Mouse (Mus musculus) heart, adult 11 months (tissue): ENCODE data around the gene Hpse.

Source experiments
- DNase-seq: peaks from one replicate; pipeline ENCODE4 v3.0.0; 2022

The Hpse gene

DNA sequence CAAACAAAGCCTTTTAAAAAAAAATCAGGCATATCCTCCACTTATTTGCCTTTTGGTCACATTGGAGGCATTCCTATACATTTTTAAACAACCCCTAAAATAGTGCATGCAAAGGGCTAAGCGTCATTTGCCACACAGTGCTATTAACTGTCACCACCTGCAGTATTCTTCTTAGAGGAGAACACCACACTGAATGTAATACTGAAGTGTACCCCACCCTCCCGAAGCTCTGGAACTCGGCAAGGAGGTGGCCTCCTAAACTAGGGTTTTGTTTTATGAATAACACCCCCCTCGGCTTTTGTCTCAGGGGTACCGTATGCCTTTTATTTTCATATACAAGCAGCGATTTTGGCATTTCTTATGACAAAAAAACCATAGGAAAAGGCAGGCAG, 39.0 kb downstream of the Hpse start:
- peak; percentile 45 for DNase-seq

DNA sequence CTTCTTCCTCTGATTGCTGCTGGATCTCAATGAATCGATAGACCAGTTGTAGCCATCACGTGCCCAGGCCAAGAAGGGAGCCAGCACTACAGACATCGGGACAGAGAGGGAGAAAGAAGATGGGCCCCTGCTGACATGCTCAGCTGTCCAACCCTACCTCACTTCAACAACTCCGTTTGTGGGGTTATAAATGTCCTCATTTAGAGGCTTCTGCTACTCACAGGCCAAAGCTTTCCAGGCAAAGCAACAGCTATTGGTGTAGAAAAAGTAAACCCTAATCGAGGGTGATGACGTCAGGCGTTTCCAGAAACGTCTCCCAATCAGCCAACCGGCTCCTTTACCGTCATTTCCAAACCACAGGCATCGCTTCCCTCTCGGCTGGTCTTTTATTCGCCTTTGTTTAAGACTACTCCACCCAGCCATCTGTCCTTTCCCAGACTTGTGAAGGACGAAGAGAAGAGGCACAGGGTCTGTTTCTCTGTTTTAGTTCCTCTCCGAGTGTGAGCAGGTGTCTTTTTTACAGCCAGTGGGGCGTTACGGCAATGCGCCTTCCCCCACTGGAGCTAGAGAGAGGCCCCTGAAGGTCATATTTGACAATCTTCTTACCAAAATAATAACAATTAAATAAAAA, 39.5 kb downstream of the Hpse start:
- DNase-seq = no peak

DNA sequence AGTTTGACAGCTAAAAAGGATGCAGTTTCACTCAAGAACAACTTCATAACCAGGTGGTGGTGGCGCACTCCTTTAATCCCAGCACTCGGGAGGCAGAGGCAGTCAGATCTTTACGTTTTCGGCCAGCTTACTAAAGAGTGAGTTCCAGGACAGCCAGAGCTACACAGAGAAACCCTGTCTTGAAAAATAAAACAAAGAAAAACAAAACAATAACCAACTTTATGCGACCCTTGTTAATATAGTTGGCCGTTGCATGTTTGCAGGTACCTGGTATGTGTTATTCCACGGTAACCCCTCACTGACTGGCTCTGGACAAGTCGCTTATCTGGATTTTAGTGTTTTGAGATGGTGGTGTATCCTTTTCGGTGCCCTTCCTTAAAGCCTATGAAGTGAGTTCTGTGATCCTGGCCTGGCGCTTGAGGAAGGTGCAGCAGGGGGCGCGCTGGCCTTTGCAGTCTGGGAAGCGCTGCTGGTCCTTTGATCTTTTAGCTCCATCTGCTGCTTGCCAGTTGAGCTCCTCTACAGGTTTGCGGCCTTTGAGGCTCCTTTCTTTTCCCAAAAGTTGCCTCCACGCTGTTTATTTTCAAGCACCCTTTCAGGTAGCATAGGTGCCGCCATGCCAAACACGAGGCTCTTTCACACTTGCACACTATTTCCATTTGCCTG, 44.7 kb downstream of the Hpse start, which contains the start of gene Coq2:
TSS of gene Coq2 (minus strand) at position 430 of the 666 bp plus-strand sequence.
- DNase-seq = peak; percentile 97

DNA sequence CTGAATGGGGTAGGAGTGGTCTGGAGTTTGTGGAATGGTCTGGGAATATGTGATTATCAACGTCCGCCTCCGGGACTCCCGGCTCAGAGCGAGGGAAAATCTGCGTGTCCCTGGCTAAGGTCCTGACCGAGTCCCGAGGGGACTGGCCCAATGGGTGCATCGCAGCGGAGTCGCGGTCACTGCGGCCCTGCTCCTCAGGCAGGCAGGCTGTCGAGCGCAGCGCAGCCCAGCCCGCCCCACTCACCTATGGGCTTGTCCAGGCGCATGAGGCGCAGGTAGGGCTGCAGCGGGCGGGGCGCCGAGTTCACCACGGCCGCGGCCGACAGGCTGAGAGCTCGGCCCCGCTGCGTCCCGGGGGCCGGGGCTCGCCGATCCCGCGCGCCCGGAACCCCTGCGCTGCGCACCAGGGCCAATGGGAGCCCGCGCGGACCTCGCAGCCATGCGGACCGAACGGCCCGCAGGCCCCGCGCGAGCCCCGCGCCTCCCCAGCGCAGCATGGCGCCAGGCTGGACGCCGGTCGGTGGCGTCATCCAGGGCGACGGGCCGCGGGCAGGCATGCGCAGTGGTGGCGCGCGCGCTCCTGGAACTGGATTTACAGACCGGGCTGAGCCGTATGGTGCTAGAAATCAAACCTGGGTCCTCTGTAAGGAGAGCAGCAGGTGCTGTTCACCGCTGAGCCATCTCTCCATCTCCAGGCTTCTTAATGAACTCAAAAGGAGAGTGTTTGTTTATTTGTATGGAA, 45.6 kb downstream of the Hpse start:
- peak; percentile 99 for DNase-seq

DNA sequence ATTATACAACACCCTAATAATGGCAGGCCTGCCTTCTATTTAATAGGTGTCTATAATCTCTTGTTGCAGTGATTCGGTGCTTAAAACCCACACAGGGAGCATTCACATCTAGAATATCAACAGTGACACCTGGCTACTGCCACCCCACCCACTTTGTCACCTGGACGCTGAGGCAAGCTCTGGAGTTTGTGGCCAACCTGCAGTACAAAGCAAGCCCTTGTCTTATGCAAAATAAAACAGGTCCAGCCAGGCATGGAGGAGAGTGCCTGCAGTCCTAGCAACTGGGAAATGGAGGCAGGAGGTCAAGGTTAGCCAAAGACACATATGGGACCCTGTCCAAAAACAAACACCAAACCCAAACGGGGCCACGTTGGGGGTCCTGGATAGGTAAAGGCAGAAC, 47.1 kb downstream of the Hpse start:
- no peak for DNase-seq

DNA sequence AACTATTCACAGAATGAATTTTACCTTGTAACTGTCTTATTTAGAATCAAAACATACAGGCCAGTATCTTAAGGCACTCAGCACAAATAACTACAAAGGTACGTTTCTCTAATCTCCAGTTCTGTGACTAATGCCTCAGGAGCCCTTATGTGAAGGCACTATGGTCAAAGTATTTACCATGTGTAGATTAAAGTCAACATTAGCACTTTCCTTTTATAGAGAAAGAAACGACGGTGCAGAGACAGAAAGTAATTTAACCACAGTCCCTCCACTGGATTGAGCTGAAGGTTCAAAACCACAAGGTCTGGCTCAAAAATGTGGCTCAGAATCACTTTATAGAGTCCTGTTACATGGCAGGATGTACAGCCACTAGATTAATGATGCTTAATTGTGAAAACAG, 47.6 kb downstream of the Hpse start:
- no peak for DNase-seq

DNA sequence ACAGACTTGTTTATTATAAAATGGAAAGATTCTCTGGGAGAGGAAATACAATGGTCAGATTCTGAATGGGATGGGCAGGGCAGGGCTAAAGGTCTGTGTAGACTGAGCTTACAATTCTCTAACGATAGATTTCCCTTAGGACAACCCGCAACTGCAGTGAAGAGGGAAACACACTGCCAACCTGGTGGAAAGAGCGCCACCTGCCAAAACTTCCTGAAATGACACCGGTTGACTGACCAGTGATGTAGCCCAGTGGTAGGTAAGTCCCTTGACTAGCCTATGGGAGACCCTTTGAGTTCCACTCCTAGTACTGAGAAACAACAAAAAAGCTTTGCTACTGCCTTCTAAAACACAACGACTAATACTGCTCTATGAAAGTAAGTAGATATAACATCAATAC, 48.1 kb downstream of the Hpse start:
- peak; percentile 90 for DNase-seq

DNA sequence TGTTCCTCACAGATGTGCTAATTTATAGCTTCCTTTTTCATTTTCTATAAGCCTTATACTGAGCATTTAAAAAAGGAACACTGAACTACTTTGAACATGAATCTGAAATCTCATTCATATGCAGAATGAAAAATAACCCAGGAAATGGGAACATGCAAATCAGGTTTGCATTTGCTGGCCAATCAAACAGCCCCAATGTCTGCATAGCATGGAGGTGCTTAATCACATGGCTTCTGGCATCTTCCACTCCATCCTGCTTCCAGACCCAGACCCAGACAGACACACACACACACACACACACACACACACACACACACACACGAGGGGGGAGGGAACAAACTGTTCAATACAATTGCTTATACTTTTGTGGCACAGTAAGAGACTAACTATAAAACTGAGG, 52.6 kb downstream of the Hpse start:
- DNase-seq = no peak

DNA sequence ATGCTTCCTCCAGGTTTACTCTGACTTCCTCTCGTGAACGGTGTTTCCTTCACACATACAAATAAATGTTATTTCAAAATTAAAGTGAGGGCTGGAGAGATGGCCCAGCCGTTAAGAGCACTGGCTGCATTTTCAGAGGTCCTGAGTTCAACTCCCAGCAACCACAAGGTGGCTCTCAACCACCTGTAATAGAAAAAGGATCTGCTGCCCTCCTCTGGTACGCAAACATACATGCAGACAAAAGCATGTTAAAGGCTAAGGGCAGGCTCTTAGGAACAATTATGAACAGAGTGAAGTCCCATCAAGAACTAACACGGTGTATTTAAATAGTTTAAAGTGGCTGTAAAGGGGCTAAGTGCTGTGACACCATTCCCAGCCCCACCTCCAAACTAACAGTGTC, 55.7 kb downstream of the Hpse start:
- DNase-seq = no peak

DNA sequence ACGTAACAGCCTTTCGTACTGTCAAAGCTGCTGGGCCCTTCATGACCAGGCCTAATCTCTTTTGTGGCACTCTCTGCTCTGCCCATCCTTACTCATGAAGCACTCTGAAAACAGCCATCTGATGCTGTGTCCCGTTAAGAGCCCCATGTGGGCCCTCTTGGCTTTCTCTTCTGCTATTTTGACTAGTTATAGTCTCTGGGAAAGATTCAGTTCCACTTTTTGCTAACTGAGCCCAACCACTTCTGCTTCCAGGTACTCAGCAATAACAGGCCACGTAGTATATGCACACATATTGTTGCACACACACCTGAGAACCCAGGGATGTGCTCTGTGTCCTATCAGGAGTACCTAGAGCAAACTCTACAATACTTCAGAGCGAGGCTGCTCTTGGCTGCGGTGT, 56.5 kb downstream of the Hpse start:
- DNase-seq = peak; percentile 92

DNA sequence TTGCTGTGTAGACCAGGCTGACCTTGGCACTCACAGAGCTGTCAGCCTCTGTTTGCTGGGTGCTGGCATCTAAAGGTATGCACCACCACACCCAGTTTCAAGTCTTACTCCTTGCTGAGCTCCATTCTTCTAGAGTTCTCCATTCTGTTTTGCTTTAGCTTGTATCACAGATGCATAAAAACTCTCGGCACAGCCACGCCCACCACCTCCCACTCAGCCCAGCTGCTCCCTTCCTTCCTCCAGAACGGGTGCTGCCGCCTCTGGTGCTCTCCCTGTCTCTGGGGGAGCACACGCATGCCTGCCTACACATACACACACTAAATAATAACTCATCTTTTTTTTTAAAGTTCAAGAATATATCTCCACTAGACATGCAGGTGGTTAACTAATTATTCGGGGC, 61.1 kb downstream of the Hpse start:
- no peak for DNase-seq

DNA sequence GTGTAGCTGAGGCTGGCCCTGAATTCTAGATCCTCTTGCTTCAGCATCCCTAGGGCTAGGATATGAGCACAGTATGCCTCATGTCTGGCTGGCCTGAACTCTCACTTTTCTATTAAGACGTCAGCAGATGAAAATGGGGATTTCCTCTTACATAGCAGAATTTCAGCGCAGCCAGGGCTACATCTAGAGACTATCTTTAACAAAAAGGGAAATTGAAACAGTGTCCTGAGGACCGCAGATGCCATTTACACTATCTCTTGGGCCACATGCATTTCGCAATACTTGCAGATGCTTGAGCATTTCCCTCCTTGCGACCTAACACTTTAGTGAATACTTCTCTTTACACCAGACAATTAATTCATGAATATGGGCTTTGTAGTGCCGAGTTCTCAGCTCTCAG, 63.2 kb downstream of the Hpse start:
- DNase-seq = peak; percentile 94

DNA sequence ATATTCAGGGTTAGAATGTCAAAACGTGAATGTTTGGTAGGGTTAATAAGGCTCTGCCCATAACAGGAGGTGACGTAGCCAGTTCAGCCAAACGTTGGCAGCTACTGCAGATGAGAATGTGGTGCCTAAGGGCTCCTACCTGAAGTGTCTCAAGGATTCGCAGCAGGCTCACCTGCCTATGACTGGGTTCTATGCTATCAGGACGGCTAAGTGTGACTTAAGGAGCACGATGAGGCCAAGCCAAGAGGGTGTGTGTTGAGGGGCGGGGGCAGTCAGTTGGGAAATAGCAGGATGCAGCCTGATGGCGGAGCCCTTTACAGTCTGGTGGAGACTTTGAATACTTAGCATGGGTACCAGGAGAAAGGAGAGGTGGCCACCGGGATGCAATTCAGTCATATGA, 67.2 kb downstream of the Hpse start:
- DNase-seq = no peak

DNA sequence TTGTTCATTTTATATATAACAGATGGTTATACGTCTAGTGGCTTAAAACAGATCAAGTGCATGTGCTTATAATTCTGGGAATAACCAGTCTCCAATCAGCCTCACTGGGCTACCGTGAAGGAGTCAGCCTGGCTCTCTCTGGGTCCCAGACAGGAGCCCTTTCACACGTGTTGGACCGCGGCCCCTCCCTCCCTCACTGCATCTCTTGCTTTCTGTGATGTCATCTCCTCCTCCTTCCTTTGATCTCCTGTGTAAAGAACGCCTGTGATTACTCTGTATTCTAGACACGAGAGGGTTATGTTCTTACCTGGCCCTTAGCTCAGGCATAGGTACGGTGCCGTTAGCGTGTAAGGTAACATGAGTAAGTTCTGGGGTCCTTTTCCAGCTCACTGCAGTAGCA, 68.0 kb downstream of the Hpse start:
- no peak for DNase-seq

DNA sequence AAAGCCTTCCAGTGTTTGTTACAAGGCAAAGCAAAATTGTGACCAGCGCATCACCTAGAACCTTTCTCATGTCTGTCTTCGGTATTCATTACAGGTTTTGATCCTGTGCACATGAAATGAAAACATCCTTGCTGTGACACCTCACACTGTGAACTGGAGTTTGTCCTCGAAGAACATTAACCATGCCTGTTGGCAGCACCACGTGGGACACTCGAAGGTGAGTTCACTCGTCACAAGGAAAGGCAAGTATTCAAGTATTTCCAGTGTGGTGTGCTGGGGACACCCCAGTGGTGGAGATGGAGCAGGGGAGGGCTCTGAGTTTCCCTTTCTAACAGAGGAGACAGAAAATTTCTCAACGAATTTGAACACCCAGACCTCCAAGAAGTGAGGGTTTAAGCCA, 68.5 kb downstream of the Hpse start:
- DNase-seq = no peak

DNA sequence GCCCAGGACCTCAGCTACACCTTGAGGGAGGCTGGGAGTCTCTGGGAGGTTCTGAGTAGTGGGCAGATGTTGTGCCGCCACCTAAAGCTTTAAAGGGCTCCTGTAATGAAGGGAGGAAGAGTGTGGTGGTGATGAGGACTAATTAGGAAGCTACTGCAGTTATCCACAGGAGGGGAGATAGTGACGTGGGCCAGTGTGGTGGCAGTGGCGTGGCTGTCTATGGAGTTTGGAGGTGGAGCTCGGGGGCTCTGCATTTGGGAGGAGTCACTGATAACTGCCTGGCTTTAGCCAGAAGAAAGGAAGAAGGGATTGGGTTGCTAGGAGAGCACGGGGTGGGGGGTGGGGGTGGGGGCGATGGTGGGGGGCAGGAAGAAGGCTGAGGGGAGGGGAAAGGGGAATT, 71.0 kb downstream of the Hpse start:
- no peak for DNase-seq

DNA sequence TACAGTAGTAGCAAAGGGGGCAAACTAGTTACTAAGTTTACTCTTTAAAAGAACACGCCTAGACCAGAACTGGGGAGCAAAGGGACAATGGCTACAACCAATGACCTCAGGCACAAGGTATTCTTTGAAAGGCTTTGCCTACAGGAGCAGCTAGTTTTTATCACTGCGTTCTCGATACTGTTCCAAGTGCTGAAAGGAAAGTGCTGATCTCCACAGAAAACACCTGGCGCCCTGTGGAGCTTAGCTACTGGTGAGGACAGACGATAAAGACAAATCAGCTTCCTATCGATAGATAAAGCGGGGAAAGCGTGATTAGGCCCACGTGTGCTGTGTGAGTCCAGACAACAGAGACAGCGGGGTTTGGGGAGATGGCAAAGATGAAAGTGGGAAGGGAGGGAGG, 71.5 kb downstream of the Hpse start:
- no peak for DNase-seq

DNA sequence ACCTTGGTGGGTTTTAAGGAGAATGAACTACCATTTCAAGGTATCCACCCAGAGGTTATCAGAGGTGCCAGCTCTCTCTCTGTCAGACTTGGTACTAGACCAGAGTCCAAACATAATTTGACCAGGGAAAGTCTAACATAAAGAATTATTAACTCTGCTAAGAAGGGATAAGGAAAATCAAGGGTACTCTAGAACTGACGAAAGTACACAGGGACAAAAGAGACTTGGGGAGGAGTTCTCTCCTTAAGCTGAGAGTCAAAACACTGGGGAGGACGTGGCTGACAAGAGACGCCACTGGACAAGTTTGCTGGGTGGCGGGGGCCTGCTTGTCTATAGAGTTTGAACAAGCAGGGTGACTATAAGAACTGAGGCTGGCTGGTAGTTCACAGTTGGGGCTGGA, 73.0 kb downstream of the Hpse start:
- no peak for DNase-seq

DNA sequence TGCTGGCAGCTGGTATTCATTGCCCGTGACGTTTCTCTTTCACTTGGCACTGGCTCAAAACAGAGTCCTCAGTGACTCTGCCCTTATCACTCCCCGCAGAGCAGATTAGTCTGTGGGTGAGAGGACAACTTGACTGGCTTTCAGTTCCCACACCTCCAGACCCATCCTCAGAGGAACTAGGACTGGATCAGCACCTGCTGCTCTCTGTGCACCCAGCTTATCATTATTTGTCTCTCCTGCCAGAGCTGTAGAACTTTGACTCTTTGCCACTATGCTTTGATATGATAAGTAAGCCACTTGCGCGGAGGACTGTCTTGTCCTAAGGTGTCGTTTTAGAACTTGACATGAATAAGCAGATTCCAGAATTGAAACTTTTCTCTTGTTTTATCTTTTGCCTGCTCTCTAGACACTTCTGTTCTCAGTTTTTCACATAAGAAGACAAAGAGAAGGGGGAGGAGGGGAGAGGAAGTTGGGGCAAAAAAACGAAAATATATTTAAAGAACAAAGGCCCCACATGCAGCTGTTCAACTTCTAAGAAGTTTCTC, 75.5 kb downstream of the Hpse start:
- peak; percentile 94 for DNase-seq

DNA sequence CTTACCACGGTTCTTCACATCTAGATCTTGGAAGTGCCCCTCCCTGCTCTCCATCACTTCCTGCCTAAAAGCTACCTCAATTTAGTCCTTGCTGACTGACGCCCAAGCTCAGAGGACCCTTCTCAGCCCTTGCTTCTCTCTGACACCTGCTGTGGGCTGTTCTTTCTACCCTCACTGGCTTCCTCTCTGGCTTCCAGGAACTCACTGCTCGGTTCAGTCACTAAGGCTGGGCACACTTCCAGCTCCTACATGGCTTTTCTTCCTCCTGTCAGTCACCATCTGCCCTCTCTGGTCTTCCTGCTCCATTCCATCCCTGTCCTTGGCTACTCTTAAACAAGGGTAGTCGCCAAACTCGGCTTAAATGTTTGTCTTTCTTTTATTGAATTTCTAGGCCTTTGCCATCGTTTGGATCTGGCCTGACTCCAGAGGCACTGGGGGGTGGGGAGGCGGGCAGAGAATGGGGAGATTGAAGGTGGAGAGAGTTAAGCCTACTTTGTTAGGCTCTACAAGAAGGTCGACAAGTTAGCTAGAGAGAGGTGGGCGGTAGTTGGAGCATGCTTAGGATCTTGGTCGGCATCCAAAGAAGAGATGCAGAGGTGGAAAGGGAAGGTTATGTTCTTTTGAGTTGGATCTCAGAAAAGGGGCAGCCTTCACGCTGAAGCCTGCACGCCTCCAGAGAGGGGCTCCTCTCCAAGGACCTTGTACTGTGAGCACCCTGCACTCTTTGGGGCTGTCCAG, 76.1 kb downstream of the Hpse start:
- DNase-seq = peak; percentile 93

DNA sequence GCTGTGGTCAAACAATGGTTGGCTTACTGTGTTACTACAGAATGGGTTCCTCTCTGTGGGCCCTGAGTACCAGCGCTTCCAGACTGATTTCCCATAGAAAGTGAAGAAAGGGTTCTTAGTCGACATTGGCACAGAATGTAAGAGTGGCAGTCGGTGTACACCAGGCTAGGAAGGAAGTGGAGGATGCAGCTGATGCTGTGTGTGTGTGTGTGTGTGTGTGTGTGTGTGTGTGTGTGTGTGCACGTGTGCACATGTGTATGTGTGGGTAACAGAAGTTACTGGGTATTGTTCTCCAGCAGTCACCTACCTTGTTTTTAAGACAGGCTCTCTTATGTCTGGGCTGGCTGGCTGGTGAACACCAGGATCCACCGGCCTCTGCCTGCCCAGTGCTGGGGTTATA, 77.2 kb downstream of the Hpse start:
- no peak for DNase-seq

DNA sequence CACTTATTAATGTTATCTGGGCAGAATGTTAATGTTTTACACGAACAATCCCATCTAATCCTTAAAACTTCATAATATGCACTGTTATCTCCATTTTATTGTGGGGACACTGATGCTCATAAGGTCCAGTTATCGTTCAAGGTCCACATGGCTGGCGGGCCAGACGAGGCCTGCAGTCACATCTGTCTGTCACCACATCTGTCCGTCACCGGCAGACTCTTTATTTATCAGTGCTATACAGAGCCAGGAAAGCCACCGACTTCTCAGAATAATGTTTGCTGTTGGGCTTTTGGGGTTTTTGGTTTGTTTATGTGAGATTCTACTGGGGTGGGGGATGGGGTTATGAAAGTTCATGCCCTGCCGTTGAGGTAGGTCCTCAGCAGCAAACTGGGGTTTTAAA, 81.0 kb downstream of the Hpse start:
- peak; percentile 87 for DNase-seq

DNA sequence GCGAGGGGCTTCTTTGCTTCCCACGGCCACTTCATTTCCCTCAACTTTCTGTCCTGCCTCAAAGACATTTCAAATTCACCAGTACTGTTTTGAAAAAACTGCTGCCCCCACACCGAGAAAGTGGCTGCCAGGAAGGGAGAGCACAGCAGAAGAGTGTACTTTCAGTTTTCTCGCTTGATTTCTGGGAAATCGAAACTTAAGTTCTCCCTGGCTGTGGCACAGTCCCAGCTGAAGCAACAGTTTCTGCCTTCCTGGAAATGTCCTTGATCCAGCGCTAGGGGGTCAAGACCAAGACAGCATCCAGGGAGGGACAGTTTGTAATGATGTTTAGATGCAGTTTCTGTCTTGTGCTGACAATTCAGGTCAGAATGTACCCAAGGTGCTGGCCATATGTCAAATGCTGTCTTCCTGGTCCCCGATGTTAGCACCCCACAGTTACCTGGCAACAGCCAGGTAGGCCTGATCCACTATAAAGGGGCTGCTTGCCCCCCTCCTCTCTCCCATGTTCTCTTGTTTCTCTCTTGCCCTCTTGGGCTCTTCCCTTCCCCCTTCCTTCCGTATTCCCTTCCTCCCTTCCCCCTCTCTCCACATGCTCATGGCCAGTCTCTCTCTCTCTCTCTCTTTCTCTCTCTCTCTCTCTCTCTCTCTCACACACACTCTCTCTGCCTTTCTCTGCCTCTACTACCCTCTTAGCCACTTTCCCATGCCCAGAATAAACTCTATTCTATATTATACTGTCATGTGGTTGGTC, 82.5 kb downstream of the Hpse start:
- peak; percentile 95 for DNase-seq
